Mouse (Mus musculus) forebrain, embryonic 11.5 days (tissue): ENCODE measurements around the gene Elof1. TPM values are rescaled to one million over a fixed set of nuclear protein-coding genes. Genes with fewer than 3 reads are reported as not detected.
A peak's percentile ranks its signal among the peaks of the same experiment; 100 is the strongest.

Source experiments
- ATAC-seq: fragments of 200-750 bp; cut with Nextera tagmentation; replicated peaks from 2 replicates; pipeline ENCODE4 v1.8.0; 2017; ENCODE audit warnings: moderate TSS enrichment; ENCODE audit not compliant: low FRiP score
- DNase-seq: peaks from one replicate; pipeline ENCODE4 v3.0.0-alpha.2; 2017; ENCODE audit warnings: low spot score
- H3K27ac ChIP-seq: fragments of 300-500 bp; sonication (generic); 2 replicates; pipeline ENCODE4 v1.5.1; 2014; ENCODE audit warnings: low read depth, low read length
- H3K27me3 ChIP-seq: fragments of 300-500 bp; sonication (generic); 2 replicates; pipeline ENCODE4 v1.6.1; 2014; ENCODE audit warnings: mild to moderate bottlenecking, low read length, mixed read lengths; ENCODE audit not compliant: control insufficient read depth, insufficient read depth
- H3K36me3 ChIP-seq: fragments of 300-500 bp; sonication (generic); 2 replicates; pipeline ENCODE4 v1.6.1; 2014; ENCODE audit warnings: mild to moderate bottlenecking, low read length, moderate library complexity, mixed read lengths; ENCODE audit not compliant: control insufficient read depth, insufficient read depth
- H3K4me1 ChIP-seq: fragments of 300-500 bp; sonication (generic); replicated peaks from 2 replicates; pipeline ENCODE4 v1.6.1; 2014; ENCODE audit warnings: low read length, mixed read lengths; ENCODE audit not compliant: control insufficient read depth, insufficient read depth
- H3K4me2 ChIP-seq: fragments of 300-500 bp; sonication (generic); 2 replicates; pipeline ENCODE4 v1.6.1; 2014; ENCODE audit warnings: low read depth, mild to moderate bottlenecking, low read length, moderate library complexity, mixed read lengths; ENCODE audit not compliant: severe bottlenecking
- H3K4me3 ChIP-seq: fragments of 300-500 bp; sonication (generic); 2 replicates; pipeline ENCODE4 v1.5.1; 2014; ENCODE audit warnings: low read depth, low read length
- H3K9ac ChIP-seq: fragments of 300-500 bp; sonication (generic); 2 replicates; pipeline ENCODE4 v1.6.1; 2014; ENCODE audit warnings: low read length
- H3K9me3 ChIP-seq: fragments of 300-500 bp; sonication (generic); 2 replicates; pipeline ENCODE4 v1.6.1; 2016; ENCODE audit warnings: low read length, mixed read lengths; ENCODE audit not compliant: control insufficient read depth
- WGBS: fragments of 180-500 bp; shearing (Covaris S2); extraction: QIAGEN DNeasy Blood & Tissue Kit; methylation state at CpG from one replicate; pipeline ENCODE4 v1.1.7; 2014; 5-methylcytosine and 5-hydroxymethylcytosine counted together
- polyA plus RNA-seq: library from polyadenylated mRNA; unstranded; fragments of >200 nt; fragmentation: Nextera tagmentation; extraction: Ambion mirVana; gene quantifications from 2 replicates; pipeline ENCODE4 v1.2.1, GENCODE M21; 2014

Gene Elof1
- polyA plus RNA-seq, 1 experiment from 2014 or later: 205 TPM

DNA sequence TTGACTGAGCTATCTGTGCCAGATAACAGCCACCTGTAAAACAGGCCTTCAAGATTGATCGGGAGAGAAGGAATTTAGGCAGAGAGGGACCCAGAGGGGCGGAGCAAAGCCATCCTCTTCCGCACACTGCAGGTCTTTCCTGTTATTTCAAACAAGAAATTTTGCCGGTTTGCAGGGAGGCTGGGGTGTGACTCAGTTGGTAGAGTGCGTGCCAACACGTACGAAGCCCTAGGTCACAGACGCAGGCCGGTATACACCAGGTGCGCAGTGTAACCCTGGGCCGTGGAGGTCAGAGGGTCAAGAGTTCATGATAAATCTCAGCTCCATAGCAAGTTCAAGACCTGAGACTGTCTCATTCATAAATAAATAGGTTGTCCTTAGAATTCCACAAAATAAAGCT lies 15.2 kb upstream of the Elof1 start:
- Histone ChIP-seq H3K4me2 (peak overlapping the region; percentile 38), H3K4me1 (peaks cover 4% of the 10 kb centered on the region; the same call in 1 of the 2 replicates), H3K36me3 (no peaks in the 10 kb centered on the region), H3K9me3 (no peaks in the 10 kb centered on the region), H3K27me3 (peaks cover 14% of the 10 kb centered on the region), H3K9ac (no peak overlapping the region), H3K27ac (no peak overlapping the region), H3K4me3 (peak overlapping the region; percentile 16; the same call in 1 of the 2 replicates)
- 51% methylated on average over 11 of the region's 11 CpGs for WGBS
- no peak for ATAC-seq
- no peak for DNase-seq

DNA sequence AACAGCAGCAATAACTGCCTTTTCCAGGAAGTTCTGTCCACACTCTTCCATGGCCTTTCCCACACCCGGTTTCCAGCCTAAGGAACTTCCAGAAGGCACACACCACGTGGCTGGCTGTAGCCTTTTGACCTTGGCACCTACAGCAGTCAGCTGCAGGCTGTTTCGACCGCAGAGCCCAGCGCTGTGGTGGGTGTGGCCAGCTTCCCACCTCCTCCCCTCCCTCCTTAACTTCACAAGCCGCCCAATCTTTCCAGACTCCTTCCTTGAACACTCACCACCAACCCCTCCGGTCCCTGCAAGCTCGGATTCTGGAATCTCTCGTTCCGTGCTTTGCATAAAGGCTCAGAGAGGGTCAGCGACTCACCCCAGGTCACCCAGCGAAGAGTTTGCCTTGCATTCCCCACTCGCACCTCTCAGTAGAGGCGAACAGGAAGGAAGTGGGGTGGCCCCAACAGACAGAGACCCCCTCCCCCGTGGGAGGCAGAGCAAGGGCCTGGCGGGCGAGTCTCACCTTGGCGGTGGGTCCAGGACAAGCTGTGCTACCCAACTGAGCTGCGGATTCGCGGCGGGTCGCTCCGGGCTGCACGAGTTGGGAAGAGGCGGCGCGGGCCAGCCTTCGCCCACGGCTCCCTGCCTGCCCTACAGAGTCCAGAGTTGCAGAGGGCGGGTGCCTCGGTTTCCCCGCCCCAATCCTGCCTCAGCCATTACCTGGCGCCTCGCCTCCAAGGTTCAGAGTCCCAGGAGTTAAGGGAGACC lies 14.4 kb upstream of the Elof1 start:
- DNase-seq: no peak
- H3K27me3 ChIP-seq: peaks cover 14% of the 10 kb centered on the region

DNA sequence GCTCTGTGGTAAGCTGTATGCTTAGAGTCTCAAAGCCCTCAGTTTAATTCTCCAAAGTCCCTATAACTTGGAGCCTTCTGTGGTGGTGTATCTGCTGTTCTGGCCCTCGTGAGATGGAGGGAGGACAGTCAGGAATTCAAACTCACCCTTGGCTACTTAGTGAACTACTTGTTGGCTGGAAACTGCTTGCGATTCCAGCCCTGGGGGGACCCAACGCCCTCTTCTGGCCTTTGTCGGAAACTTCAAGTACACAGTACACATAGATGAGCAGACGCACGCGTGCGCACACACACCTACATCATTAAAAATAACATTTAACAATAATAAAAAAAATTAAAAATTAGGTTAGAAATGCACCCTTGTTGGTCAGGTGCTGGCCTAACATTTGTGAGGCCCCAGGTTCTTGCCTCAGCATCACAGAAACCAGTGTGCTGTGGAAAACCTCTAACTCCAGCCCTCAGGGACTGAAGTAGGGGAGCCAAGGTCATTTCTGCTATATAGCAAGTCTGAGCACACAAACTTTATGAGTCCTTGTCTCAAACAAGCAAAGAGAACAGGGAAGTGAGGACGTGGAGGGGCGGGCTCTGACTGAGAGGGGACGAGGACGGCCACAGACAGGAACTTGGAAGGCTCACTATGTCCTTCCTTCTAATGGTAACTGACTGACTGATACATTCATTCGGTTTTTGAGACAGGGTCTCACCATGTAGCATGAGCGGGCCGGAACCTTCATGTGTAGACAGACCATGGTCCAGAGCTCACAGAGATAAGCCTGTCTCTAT lies 8.5 kb upstream of the Elof1 start:
- Histone ChIP-seq H3K9ac (no peak overlapping the region), H3K27ac (no peak overlapping the region), H3K4me1 (no peaks in the 10 kb centered on the region), H3K9me3 (no peaks in the 10 kb centered on the region), H3K27me3 (no peaks in the 10 kb centered on the region), H3K36me3 (no peaks in the 10 kb centered on the region), H3K4me3 (no peak overlapping the region), H3K4me2 (no peak overlapping the region)
- ATAC-seq: no peak
- WGBS: 89% methylated on average over 15 of the region's 15 CpGs
- no peak for DNase-seq

More for the DNA sequence above, 14.4 kb upstream of the Elof1 start:
- H3K36me3 ChIP-seq: no peaks in the 10 kb centered on the region
- peak overlapping the region; percentile 38 for H3K4me2 ChIP-seq
- peak overlapping the region; percentile 16 for H3K4me3 ChIP-seq
- ATAC-seq: peak; percentile 21; the same call in 1 of the 2 replicates
- 3% methylated on average over 35 of the region's 35 CpGs for WGBS
- H3K9ac ChIP-seq: no peak overlapping the region
- no peak overlapping the region for H3K27ac ChIP-seq
- H3K4me1 ChIP-seq: no peaks in the 10 kb centered on the region
- no peaks in the 10 kb centered on the region for H3K9me3 ChIP-seq

- ATAC-seq: no peak
Measured at GRCm38 (mm10) chr9:22124169-22124568, 7.2 kb upstream of the Elof1 start.

DNA sequence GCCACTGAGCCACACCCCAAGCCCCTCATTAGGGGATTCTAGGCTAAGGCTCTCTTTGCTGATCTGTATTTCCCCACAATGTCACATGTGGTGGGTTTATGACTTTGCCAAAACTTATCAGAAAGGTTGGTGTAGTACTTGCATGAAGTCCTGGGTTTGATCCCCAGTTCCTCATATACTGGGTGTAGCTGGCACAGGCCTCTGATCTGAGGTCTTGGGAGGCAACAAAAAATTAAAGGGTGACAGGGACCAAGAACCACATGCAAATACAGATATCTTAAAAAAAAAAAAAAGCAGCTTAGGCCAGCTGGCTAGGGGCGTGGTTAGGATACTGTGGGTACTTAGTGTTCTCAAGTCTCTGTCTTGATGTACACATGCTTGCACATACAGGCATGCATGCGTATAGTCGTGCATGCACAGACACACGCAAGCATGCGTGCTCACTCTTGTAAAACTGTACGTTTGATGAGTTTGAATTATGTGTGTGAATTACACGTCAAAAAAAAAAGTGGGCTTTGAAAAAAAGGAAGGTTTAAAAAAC lies 6.2 kb upstream of the Elof1 start:
- WGBS: 86% methylated on average over 7 of the region's 7 CpGs
- no peak overlapping the region for H3K4me2 ChIP-seq
- no peak for DNase-seq

More at GRCm38 (mm10) chr9:22124169-22124568, 7.2 kb upstream of the Elof1 start:
- H3K36me3 ChIP-seq: no peaks in the 10 kb centered on the region
- H3K27me3 ChIP-seq: no peaks in the 10 kb centered on the region
- H3K4me1 ChIP-seq: no peaks in the 10 kb centered on the region
- no peak for DNase-seq
- H3K4me2 ChIP-seq: no peak overlapping the region
- H3K27ac ChIP-seq: no peak overlapping the region
- no peak overlapping the region for H3K9ac ChIP-seq
- 87% methylated on average over 3 of the region's 3 CpGs for WGBS
- no peak overlapping the region for H3K4me3 ChIP-seq
- H3K9me3 ChIP-seq: no peaks in the 10 kb centered on the region

DNA sequence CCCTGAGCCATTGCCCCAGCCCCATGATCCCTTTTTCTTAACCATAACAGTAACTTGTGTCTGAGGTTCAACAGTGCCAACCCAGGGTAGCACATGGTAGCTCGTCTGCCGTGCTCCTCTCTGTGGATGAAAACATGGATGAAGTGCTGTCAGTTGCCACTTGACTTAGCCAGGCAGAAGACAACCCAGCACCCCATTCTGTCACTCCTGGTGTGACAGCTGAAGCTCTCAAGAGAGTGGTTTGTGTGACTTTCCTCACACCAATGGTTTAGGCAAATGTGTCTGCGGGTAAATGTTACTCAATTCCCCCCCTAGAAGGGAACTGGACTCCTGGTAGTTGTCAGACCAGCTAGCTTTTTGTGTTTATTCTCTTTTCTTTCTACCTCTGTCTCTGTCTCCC lies 5.0 kb upstream of the Elof1 start:
- H3K9ac ChIP-seq: no peak overlapping the region
- H3K27me3 ChIP-seq: no peaks in the 10 kb centered on the region
- H3K27ac ChIP-seq: no peak overlapping the region
- no peak for DNase-seq
- WGBS: 87% methylated on average over 3 of the region's 3 CpGs
- no peak for ATAC-seq
- no peak overlapping the region for H3K4me2 ChIP-seq
- no peak overlapping the region for H3K4me3 ChIP-seq
- H3K9me3 ChIP-seq: no peaks in the 10 kb centered on the region
- no peaks in the 10 kb centered on the region; the same call in 1 of the 2 replicates for H3K4me1 ChIP-seq
- no peaks in the 10 kb centered on the region for H3K36me3 ChIP-seq

More for the DNA sequence above, 6.2 kb upstream of the Elof1 start:
- ATAC-seq: no peak
- Histone ChIP-seq H3K4me1 (no peaks in the 10 kb centered on the region), H3K27ac (no peak overlapping the region), H3K9me3 (no peaks in the 10 kb centered on the region), H3K9ac (no peak overlapping the region), H3K4me3 (no peak overlapping the region), H3K36me3 (no peaks in the 10 kb centered on the region), H3K27me3 (no peaks in the 10 kb centered on the region)

DNA sequence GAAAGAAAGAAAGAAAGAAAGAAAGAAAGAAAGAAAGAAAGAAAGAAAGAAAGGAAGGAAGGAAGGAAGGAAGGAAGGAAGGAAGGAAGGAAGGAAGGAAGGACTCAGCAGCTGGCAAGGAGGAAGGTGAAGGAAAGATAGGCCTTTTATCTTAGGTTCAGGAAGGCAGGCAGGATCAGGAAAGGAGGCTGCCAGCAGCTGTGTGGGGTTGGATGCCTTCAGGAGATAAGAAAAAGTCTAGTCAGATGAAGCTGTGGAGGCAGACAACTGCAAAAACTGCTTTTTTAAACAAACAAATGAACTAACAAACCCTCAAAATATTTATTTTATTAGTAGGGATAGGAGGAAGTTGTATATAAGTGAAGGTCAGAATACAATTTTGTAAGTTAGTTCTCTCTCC lies 4.6 kb upstream of the Elof1 start:
- ATAC-seq: no peak
- no peaks in the 10 kb centered on the region for H3K9me3 ChIP-seq
- H3K27ac ChIP-seq: no peak overlapping the region
- no peak overlapping the region for H3K4me2 ChIP-seq
- no peak overlapping the region for H3K9ac ChIP-seq
- DNase-seq: no peak
- no peak overlapping the region for H3K4me3 ChIP-seq
- H3K4me1 ChIP-seq: no peaks in the 10 kb centered on the region; the same call in 1 of the 2 replicates
- H3K27me3 ChIP-seq: no peaks in the 10 kb centered on the region
- no peaks in the 10 kb centered on the region for H3K36me3 ChIP-seq

DNA sequence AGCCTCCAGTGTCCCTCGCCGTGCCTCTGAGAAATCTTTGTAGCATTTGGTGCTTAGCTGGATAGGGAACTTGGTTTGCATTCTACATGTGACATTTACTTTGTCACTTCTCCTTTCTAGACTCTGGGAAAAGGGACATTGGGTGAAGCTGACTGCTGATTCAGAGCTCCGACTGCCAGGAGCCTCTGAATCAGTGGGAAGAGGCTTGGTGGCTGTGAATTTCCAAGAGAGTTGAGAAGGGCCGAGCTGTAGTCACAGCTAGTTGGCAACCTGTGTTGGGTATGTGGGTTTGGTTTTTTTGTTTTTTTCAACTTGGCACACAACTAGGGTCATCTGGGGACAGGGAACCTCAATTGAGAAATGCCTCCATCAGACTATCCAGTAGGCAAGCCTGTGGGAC lies 2.6 kb upstream of the Elof1 start:
- 86% methylated on average over 4 of the region's 4 CpGs for WGBS
- Histone ChIP-seq H3K27me3 (no peaks in the 10 kb centered on the region), H3K9ac (no peak overlapping the region), H3K4me2 (no peak overlapping the region), H3K4me3 (no peak overlapping the region), H3K4me1 (peaks cover 5% of the 10 kb centered on the region), H3K9me3 (no peaks in the 10 kb centered on the region), H3K36me3 (no peaks in the 10 kb centered on the region), H3K27ac (no peak overlapping the region)
- DNase-seq (no peak), ATAC-seq (no peak)
